Mouse (Mus musculus): ENCODE results near the gene 9230102O04Rik. TPM values are rescaled to one million over a fixed set of nuclear protein-coding genes. Genes with fewer than 3 reads are reported as not detected.

Gene 9230102O04Rik
- polyA plus RNA-seq, 1 experiment from 2014 or later: not detected

DNA sequence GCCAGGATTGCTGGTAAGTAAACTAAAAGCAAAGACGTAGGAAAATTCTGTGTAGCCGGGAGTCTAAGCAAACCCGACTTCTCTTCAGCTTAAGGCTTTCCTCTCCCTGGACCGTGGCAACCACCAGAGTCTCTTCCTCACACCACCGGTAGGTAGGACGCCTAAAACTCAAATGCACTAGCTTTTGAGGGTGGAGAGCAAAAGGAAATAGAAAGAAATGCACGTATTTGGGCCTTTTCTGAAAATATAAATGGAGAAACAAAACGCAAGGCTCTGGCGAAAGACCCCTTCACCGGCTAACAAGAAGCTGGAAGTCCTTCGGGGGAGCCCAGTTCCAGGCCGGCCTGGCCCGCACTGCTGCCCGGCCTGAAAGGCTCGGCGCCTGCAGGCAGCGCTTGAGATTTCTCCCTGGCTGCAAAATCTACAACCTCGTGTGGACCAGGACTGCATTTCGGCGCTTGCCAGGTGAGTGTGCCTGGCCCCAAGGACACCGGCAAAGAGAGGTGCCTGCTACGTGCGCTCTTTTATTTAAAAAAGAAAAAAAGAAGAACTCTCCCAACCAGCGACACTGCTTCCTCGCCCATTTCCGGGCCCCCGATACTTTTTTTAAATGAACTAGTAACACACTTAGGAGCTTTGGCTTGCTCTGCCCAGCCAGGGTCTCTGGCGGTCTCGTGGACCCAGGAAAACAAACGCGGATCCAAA, 12.6 kb downstream of the 9230102O04Rik start:
- no peak overlapping the region; the same call in 1 of the 2 replicates for H3K27ac ChIP-seq (ENCODE audit: low read length)
- H3K4me1 ChIP-seq (ENCODE audit: control insufficient read depth, insufficient read depth, low read length): peaks cover 17% of the 10 kb centered on the region
- H3K4me3 ChIP-seq (ENCODE audit: low read length): peak overlapping the region; percentile 66
- ATAC-seq (replicated peaks; ENCODE audit: extremely low read depth, insufficient read depth, low FRiP score): no peak
- WGBS: 9% methylated on average over 31 of the region's 31 CpGs
- H3K9me3 ChIP-seq (replicated peaks; ENCODE audit: control insufficient read depth, low read length): no peaks in the 10 kb centered on the region
- peaks cover 38% of the 10 kb centered on the region for H3K27me3 ChIP-seq (ENCODE audit: control insufficient read depth, insufficient read depth, low read length)
- H3K9ac ChIP-seq (ENCODE audit: low read length): peak overlapping the region; percentile 67
- peak overlapping the region; percentile 95 for H3K4me2 ChIP-seq (ENCODE audit: low read depth, low read length)
- H3K36me3 ChIP-seq (ENCODE audit: control insufficient read depth, insufficient read depth): no peaks in the 10 kb centered on the region

- Histone ChIP-seq H3K4me2 (ENCODE audit: low read depth, low read length) (peak overlapping the region; percentile 95), H3K27ac (ENCODE audit: low read length) (no peak overlapping the region), H3K4me1 (ENCODE audit: control insufficient read depth, insufficient read depth, low read length) (peaks cover 14% of the 10 kb centered on the region), H3K36me3 (ENCODE audit: control insufficient read depth, insufficient read depth) (no peaks in the 10 kb centered on the region), H3K9me3 (replicated peaks; ENCODE audit: control insufficient read depth, low read length) (no peaks in the 10 kb centered on the region), H3K27me3 (ENCODE audit: control insufficient read depth, insufficient read depth, low read length) (peaks cover 37% of the 10 kb centered on the region), H3K9ac (ENCODE audit: low read length) (no peak overlapping the region), H3K4me3 (ENCODE audit: low read length) (peak overlapping the region; percentile 66)
- no peak for ATAC-seq (replicated peaks; ENCODE audit: extremely low read depth, insufficient read depth, low FRiP score)
- 41% methylated on average over 12 of the region's 12 CpGs for WGBS
Observed at GRCm38 (mm10) chr2:9875676-9876357, 13.5 kb downstream of the 9230102O04Rik start.

DNA sequence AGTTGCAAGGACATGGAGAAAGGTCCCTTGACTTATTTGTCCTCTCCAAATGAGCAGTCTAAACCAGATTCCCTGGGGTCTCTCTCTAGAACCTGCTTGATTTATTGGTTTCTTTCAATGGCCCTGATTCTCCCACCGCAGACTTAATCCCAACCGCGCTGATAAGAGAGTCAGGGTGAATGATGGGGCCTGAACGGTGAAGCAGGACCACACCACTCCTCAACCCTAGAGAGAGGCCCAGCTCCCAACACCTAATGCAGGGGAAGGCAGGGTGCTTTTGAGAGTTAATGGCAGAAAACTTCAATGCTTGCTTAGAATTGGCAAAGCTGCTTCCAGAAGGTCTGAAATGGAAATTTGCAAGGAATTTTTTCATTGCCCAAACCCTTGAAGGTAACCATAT, 14.1 kb downstream of the 9230102O04Rik start:
- peak overlapping the region; percentile 66 for H3K4me3 ChIP-seq (ENCODE audit: low read length)

DNA sequence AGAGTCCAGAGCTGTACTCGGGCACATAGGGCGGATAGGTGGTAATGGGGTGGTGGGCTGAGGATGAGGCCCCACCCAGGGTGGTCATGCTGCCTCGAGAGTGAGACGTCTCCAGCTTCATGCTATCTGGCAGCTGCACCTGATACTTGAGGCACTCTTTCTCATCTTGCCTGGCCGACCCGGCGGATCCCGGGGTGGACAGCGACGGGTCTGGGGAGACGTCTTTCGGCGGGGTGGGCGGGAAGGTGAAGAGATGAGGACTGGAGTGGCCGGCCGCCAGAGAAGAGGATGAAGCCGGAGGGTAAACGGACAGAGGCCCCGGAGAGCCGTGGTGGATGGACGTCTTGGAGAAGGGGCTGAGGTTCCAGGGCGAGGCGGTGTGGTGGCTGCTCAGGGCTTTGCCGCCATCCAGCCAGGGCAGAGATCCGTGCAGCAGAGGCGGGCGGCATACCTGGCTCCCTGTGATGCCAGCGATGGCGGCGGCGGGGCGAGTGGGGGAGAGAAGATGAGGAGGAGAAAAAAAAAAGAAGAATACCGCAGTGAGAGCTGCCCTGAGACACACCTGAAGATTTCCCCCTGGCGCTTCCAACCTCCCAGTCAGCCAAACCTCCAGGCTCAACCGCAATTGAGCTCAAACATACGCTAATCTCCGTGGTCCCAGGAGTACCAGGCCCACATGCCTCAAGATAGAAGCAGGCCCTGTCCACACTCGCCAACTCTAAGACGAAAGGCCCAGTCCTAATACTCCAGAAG, 14.7 kb downstream of the 9230102O04Rik start:
- ATAC-seq (replicated peaks; ENCODE audit: extremely low read depth, insufficient read depth, low FRiP score): no peak
- Histone ChIP-seq H3K9ac (ENCODE audit: low read length) (0 out of 2 replicates have a peak overlapping the region, but pooled peaks have one; percentile 15), H3K4me1 (ENCODE audit: control insufficient read depth, insufficient read depth, low read length) (peaks cover 6% of the 10 kb centered on the region), H3K27ac (ENCODE audit: low read length) (no peak overlapping the region), H3K27me3 (ENCODE audit: control insufficient read depth, insufficient read depth, low read length) (peaks cover 28% of the 10 kb centered on the region), H3K36me3 (ENCODE audit: control insufficient read depth, insufficient read depth) (no peaks in the 10 kb centered on the region), H3K9me3 (replicated peaks; ENCODE audit: control insufficient read depth, low read length) (no peaks in the 10 kb centered on the region), H3K4me3 (ENCODE audit: low read length) (peak overlapping the region; percentile 66), H3K4me2 (ENCODE audit: low read depth, low read length) (peak overlapping the region; percentile 26)
- 18% methylated on average over 39 of the region's 39 CpGs for WGBS

More for the DNA sequence above, 14.1 kb downstream of the 9230102O04Rik start:
- Histone ChIP-seq H3K4me2 (ENCODE audit: low read depth, low read length) (peak overlapping the region; percentile 26), H3K9ac (ENCODE audit: low read length) (no peak overlapping the region), H3K27ac (ENCODE audit: low read length) (no peak overlapping the region), H3K4me1 (ENCODE audit: control insufficient read depth, insufficient read depth, low read length) (peaks cover 12% of the 10 kb centered on the region), H3K36me3 (ENCODE audit: control insufficient read depth, insufficient read depth) (no peaks in the 10 kb centered on the region), H3K27me3 (ENCODE audit: control insufficient read depth, insufficient read depth, low read length) (peaks cover 34% of the 10 kb centered on the region), H3K9me3 (replicated peaks; ENCODE audit: control insufficient read depth, low read length) (no peaks in the 10 kb centered on the region)
- WGBS: 24% methylated on average over 4 of the region's 4 CpGs
- ATAC-seq (replicated peaks; ENCODE audit: extremely low read depth, insufficient read depth, low FRiP score): no peak

GRCm38 (mm10) chr2:9873757-9874156, 15.6 kb downstream of the 9230102O04Rik start:
- Histone ChIP-seq H3K4me1 (ENCODE audit: control insufficient read depth, insufficient read depth, low read length) (peaks cover 6% of the 10 kb centered on the region), H3K4me3 (ENCODE audit: low read length) (no peak overlapping the region), H3K9me3 (replicated peaks; ENCODE audit: control insufficient read depth, low read length) (no peaks in the 10 kb centered on the region), H3K4me2 (ENCODE audit: low read depth, low read length) (0 out of 2 replicates have a peak overlapping the region, but pooled peaks have one; percentile 11), H3K27ac (ENCODE audit: low read length) (no peak overlapping the region), H3K36me3 (ENCODE audit: control insufficient read depth, insufficient read depth) (no peaks in the 10 kb centered on the region), H3K27me3 (ENCODE audit: control insufficient read depth, insufficient read depth, low read length) (peaks cover 28% of the 10 kb centered on the region), H3K9ac (ENCODE audit: low read length) (no peak overlapping the region)
- WGBS: 48% methylated on average over 2 of the region's 2 CpGs
- no peak for ATAC-seq (replicated peaks; ENCODE audit: extremely low read depth, insufficient read depth, low FRiP score)

GRCm38 (mm10) chr2:9872682-9873081, 16.7 kb downstream of the 9230102O04Rik start:
- peak overlapping the region; percentile 19; the same call in 1 of the 2 replicates for H3K27ac ChIP-seq (ENCODE audit: low read length)
- H3K4me1 ChIP-seq (ENCODE audit: control insufficient read depth, insufficient read depth, low read length): peaks cover 4% of the 10 kb centered on the region; the same call in 1 of the 2 replicates
- no peak overlapping the region for H3K9ac ChIP-seq (ENCODE audit: low read length)
- no peak for ATAC-seq (replicated peaks; ENCODE audit: extremely low read depth, insufficient read depth, low FRiP score)
- H3K27me3 ChIP-seq (ENCODE audit: control insufficient read depth, insufficient read depth, low read length): peaks cover 28% of the 10 kb centered on the region
- peak overlapping the region; percentile 16 for H3K4me3 ChIP-seq (ENCODE audit: low read length)
- H3K9me3 ChIP-seq (replicated peaks; ENCODE audit: control insufficient read depth, low read length): no peaks in the 10 kb centered on the region
- WGBS: 28% methylated on average over 12 of the region's 12 CpGs
- no peaks in the 10 kb centered on the region for H3K36me3 ChIP-seq (ENCODE audit: control insufficient read depth, insufficient read depth)
- H3K4me2 ChIP-seq (ENCODE audit: low read depth, low read length): peak overlapping the region; percentile 39

GRCm38 (mm10) chr2:9871798-9872197, 17.5 kb downstream of the 9230102O04Rik start:
- Histone ChIP-seq H3K4me2 (ENCODE audit: low read depth, low read length) (peak overlapping the region; percentile 39), H3K27ac (ENCODE audit: low read length) (peak overlapping the region; percentile 51), H3K9ac (ENCODE audit: low read length) (peak overlapping the region; percentile 28), H3K27me3 (ENCODE audit: control insufficient read depth, insufficient read depth, low read length) (peaks cover 26% of the 10 kb centered on the region), H3K4me1 (ENCODE audit: control insufficient read depth, insufficient read depth, low read length) (no peaks in the 10 kb centered on the region; the same call in 1 of the 2 replicates), H3K36me3 (ENCODE audit: control insufficient read depth, insufficient read depth) (no peaks in the 10 kb centered on the region), H3K9me3 (replicated peaks; ENCODE audit: control insufficient read depth, low read length) (no peaks in the 10 kb centered on the region), H3K4me3 (ENCODE audit: low read length) (0 out of 2 replicates have a peak overlapping the region, but pooled peaks have one; percentile 3)
- no peak for ATAC-seq (replicated peaks; ENCODE audit: extremely low read depth, insufficient read depth, low FRiP score)
- WGBS: 35% methylated on average over 6 of the region's 6 CpGs

DNA sequence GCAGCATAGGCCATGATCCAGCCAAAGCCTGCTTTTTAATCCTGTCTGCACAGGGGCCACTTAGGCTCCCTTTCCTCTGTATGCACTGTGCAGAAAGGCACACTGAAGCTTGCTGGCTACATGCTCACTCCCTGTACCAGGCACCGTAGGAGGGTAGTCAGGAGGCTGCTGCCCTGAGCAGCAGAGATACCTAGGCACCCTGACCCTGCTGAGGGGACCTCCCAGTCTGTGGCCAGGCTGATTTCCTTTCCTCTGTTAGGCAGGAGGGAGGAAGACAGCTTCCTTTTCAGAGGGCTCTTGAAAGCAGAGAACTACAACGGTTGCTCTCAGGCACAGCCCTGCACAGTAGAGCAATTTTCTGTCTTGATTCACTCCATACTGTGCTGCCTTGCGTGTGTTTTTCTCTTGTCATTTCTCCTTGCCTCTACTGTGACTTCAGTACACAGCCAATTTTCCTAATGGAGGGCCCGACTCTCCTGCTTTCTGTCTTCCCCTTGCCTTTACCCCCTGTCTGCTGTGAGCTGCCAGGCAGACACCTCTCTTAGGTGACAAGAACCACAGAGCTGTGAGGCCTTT, 18.1 kb downstream of the 9230102O04Rik start:
- peak; percentile 42; the same call in 1 of the 2 replicates for ATAC-seq (replicated peaks; ENCODE audit: extremely low read depth, insufficient read depth, low FRiP score)
- Histone ChIP-seq H3K9ac (ENCODE audit: low read length) (no peak overlapping the region; the same call in 1 of the 2 replicates), H3K36me3 (ENCODE audit: control insufficient read depth, insufficient read depth) (no peaks in the 10 kb centered on the region), H3K4me3 (ENCODE audit: low read length) (no peak overlapping the region), H3K9me3 (replicated peaks; ENCODE audit: control insufficient read depth, low read length) (no peaks in the 10 kb centered on the region), H3K27ac (ENCODE audit: low read length) (peak overlapping the region; percentile 51; the same call in 1 of the 2 replicates), H3K4me2 (ENCODE audit: low read depth, low read length) (peak overlapping the region; percentile 39), H3K27me3 (ENCODE audit: control insufficient read depth, insufficient read depth, low read length) (peaks cover 24% of the 10 kb centered on the region), H3K4me1 (ENCODE audit: control insufficient read depth, insufficient read depth, low read length) (no peaks in the 10 kb centered on the region; the same call in 1 of the 2 replicates)
- 35% methylated on average over 4 of the region's 4 CpGs for WGBS
